Mouse (Mus musculus): ENCODE measurements around the gene Prr18.
A peak's percentile ranks its signal among the peaks of the same experiment; 100 is the strongest.

The Prr18 gene

GRCm38 (mm10) chr17:8340407-8341359, 3.4 kb downstream of the Prr18 start:
- no peak for DNase-seq (ENCODE audit: low read depth, low spot score)

- DNase-seq (ENCODE audit: low read depth, low spot score) = no peak
Observed at GRCm38 (mm10) chr17:8341360-8341963, 4.2 kb downstream of the Prr18 start.

- no peak for DNase-seq (ENCODE audit: low read depth, low spot score)
Observed at GRCm38 (mm10) chr17:8342706-8343105, 5.4 kb downstream of the Prr18 start.

DNA sequence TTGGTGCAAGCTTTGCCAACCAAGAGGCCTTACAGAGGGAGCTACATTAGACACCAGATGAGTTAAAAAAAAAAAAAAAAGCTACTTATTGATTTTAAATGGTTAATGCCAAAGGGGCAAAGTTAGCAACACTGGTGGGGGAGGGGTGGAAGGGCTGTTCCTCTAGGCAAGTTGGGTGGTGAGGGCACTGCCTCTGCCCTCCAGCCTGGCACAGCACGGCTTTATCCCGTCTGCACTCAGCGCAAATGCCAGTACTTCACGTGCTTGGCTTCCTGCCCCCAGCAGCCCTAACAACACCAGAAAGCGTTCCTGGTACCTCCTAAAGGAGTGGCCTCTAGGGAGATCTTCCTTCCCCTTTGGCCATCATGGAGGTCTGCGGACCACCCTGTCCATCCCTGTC, 6.2 kb downstream of the Prr18 start:
- DNase-seq (ENCODE audit: low read depth, low spot score) = no peak

DNA sequence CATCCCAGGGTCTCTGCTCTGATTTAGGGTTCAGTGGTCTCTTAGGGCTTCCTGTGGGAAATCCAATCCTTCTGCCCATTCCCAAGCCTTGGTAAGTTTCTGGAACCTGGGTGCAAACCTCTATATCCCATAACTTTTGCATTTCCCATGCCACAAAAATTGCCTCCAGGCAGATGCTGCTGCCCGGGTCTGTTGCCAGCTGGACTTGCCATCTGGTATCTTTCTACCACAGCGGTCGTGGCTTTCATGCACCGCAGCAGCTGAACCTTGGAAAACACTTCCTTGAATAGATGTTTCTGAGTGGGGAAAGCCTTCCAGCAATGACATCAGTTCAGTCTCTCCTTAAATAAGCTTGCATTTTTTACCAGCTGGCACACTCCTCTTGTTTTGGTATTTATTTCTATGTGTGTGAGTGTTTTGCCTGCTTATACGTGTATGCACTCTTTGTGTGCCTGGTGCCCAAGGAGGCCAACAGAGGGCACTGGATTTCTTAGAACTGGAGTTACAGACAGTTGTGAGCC, 10.6 kb downstream of the Prr18 start:
- DNase-seq (ENCODE audit: low read depth, low spot score) = peak; percentile 9

DNA sequence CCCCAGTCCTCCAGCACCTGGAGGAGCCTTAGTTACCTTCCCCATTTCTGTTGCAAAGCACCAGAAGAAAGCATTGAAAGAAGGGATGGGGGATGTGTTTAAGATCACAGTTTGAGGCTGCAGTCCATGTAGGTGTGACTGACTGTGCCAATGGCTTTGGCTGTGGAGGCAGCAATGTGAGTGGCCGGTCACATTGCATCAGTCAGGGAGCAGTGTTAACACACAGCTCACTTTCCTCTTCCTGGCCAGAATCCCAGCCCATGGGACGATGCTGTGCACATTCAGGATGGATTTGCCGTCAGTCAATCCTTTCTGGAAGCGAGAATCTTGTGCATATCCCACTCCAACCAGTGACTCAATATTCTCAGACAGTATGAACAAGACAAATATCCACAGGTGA, 11.7 kb downstream of the Prr18 start:
- no peak for DNase-seq (ENCODE audit: low read depth, low spot score)

- DNase-seq (ENCODE audit: low read depth, low spot score) = no peak
Observed at GRCm38 (mm10) chr17:8351088-8351487, 13.8 kb downstream of the Prr18 start.

- DNase-seq (ENCODE audit: low read depth, low spot score) = no peak
Observed at GRCm38 (mm10) chr17:8355692-8356091, 18.4 kb downstream of the Prr18 start, which contains the start of gene T2. T2 (plus strand) TSS chr17:8355992.

GRCm38 (mm10) chr17:8357498-8357897, 20.2 kb downstream of the Prr18 start:
- no peak for DNase-seq (ENCODE audit: low read depth, low spot score)

- DNase-seq (ENCODE audit: low read depth, low spot score) = no peak
Observed at GRCm38 (mm10) chr17:8360876-8361275, 23.6 kb downstream of the Prr18 start.

- peak; percentile 49 for DNase-seq (ENCODE audit: low read depth, low spot score)
Observed at GRCm38 (mm10) chr17:8361281-8362103, 24.2 kb downstream of the Prr18 start.

DNA sequence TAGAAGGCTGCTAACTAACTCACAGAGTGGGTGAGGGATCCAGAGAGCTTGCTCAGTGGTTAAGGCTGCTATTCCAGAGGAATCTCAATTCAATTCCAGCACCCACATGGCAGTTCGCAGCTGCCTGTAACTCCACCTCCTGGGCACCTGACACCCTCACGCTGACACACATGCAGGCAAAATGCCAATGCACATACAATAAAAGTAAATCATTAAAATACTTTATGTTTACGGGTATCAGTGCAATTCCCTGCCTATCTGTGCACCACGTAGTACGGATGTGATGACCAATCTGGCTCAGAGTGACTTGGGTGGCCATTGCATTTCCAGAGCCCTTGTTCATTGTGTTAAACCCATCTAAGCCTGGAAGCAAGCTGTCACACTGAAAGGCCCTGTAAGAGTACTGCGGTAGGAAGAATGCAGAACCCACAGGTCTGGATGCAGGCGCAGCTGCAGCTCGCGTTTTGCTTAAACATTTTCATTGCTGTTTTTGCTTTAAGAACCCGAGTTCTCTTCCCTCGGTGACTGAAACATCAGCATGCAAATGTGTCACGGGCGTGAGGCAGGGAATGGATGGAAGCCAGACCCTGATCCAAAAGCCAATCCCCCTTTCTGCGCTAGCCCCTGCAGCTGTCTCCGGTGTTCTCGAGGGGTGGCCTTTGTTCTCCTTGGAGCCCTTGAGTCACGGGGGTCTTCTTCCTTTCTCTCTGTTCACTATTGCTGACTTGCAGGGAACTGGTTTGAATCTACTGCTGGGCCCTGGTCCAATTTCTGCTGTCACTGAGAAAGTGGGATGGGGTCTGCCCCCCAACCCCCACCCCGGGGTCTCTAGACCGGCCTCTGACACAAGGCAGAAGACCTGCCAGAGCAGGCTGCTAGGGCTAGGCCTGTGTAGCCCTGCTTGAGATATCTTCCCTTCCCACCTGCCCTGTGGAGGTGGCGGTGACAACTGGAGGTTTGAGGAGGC, 30.5 kb downstream of the Prr18 start:
- no peak for DNase-seq (ENCODE audit: low read depth, low spot score)

DNA sequence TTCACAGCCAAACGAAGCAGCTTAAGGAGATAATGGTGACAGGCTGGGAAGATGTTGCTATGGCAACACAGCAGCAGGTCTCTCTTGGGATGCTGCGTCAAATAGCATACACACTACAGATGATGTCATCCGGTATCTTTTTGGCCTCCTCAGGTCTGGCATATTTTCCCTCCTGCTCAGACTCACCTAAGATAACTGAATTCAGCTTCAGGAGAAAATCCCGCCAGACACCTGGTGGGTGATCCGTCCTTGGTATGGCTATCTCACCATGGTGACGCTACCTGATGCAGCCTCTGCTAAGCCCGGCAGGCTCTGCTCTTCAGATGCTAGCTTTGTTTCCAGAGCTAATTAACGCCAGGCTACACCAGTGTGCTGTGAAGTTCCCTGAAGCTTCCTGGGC, 31.3 kb downstream of the Prr18 start:
- DNase-seq (ENCODE audit: low read depth, low spot score) = no peak

DNA sequence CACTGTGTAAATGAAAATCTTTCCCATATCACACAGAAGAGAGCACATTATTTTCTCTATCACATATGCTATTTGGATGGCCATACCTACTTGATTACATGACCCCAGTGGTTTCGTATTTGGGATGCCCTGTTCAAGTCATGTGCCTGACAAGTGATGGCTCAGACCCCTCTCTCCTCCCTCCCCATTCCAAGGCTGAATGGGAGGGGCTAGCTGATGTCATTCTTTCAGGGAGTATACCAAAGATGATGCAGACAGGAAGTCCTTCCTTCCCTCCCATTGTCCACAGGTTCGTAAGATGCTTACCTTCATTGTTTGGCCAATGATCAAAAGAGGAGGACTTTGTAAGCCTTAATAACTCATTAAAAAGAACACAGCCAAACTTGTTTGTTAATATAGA, 31.9 kb downstream of the Prr18 start:
- no peak for DNase-seq (ENCODE audit: low read depth, low spot score)

DNA sequence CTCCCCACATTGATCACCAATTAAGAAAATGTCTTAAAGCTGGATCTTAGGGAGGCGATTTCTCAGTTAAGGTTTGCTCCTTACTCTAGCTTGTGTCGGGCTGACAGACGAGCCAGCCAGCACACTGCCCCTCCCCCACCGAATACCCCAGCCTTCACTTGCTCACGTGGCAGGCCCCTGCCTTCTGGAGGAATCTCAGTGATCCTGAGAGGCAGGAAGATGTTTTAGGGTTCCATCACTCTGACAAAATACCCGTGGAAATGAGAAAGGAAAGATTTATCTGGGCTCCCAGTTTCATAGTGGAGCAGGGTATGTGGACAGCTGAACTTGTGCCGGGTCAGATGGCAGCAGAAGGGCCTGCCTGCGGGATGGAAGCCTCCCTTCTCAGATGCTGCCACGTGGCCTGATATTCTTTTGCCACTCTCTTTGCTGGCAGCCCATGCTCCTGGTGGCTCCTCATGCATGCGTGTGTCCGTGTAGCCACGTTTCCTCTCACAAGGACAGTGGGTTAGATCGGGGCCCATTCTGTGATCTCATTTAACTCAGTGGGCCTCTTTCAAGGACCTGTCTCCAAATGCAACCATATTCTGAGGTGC, 33.5 kb downstream of the Prr18 start:
- DNase-seq (ENCODE audit: low read depth, low spot score) = no peak

DNA sequence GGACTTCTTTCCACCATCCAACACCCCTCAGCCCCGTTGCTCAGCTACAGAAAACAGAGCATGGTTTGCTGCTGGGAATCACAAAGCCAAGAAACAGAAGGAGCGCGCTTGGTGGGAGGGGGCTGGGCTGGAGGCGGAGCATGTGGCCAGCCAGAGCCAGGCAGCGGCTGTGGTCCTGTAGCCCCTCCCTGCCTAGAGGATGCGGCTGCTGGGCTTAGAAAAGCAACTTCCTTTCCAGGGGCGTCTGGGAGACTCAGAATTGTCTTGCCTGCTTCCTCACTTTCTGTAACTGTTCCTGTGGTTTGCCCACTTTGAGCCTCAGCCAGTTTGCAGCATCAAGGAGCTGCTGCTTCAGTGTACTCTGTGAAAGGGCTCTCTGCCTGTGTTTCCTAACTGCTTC, 34.6 kb downstream of the Prr18 start:
- peak; percentile 69 for DNase-seq (ENCODE audit: low read depth, low spot score)

GRCm38 (mm10) chr17:8372286-8373046, 35.2 kb downstream of the Prr18 start:
- DNase-seq (ENCODE audit: low read depth, low spot score) = peak; percentile 92

DNA sequence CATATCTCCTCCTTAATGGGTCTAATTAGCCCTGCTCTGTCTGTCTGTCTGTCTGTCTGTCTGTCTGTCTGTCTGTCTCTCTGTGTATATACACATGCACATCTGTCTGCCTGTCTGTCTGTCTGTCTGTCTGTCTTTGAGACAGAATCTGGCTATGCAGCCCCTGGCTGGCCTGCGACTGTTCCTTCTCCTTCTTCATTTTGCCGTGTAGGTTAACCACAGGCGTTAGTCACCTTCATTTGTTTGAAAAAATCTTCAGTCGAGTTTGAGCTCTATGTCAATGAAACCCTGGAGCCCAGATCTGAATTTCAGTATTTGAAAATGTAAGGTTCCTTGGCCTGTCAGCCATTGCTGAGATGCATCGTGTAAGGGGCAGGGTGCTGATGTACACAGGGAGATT, 40.0 kb downstream of the Prr18 start:
- no peak for DNase-seq (ENCODE audit: low read depth, low spot score)

DNA sequence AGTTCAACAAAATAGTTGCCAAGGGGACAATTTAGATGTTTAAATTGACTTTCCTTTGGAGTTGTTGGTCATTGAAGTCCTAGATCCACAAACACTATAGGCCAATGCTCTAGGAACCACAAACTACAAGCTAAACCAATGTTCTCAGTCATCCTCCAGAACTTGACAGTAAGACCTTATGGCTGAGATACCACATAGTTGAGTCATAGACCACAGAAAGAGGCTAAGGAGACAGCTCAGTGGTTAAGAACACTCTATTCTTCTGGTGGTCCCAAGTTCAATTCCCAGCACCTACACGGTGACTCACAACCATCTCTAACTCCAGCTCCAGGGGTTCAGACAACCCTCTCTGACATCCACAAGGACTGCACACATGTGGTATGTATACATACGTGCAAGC, 48.2 kb downstream of the Prr18 start:
- peak; percentile 61 for DNase-seq (ENCODE audit: low read depth, low spot score)

GRCm38 (mm10) chr17:8388463-8388862, 51.2 kb downstream of the Prr18 start:
- DNase-seq (ENCODE audit: low read depth, low spot score) = no peak
